In the genomic region with DNA sequence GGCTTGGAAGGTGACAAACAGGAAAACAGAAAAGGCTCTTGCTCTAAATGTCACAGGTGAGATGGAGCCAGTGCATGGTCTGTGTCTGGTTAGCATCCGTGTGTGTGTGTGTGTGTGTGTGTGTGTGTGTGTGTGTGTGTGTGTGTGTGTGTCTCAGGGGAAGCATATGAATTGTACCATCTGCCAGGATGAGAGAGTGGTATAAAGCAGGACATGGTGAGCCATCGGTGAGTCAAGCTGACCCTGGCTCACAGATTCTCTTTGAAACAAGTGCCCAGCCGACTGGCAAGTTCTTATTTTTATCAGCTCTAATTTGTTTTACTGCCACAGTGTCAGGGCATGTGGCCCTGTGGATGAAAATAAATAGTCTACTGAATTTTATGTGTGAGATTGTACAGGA, we compare ENCODE assay signal across 31 mouse cellular contexts.
DNase-seq lines count a peak whose midpoint lies in the region; ATAC-seq lines count a peak whose summit lies in the region.
"Had no signal": no experiment of that assay in that cellular context is flagged by ENCODE, and none has a peak within 500 bp of the region (broad histone marks: within the 10 kb centered on the region; RNA-seq: fewer than 3 reads in every experiment).

No protein-coding gene starts in this region.

- no peak for ATAC-seq in midbrain, embryonic 15.5 days (replicated peaks)
- ATAC-seq: forebrain, postnatal 0 days; inflammation-experienced regulatory T-cells, adult 6 months; Patski had no signal

- DNase-seq in heart, adult 11 months: peak; percentile 24
- DNase-seq in heart, adult 9 months (ENCODE audit: low spot score in 2 of 2): no peak
- DNase-seq in MN1 (ENCODE audit: low spot score): peak; percentile 74
- DNase-seq in adrenal gland, postnatal 14 days: peak; percentile 67
- no peak for DNase-seq in urinary bladder, postnatal 36 days (ENCODE audit: low spot score in 2 of 2)
- DNase-seq: cerebellum, adult 11 months; forebrain, postnatal 0 days; gastrocnemius, postnatal 25 days; heart, adult 18-20 months; heart, postnatal 4 days; kidney, adult 11 months; kidney, postnatal 14 days; liver; lung, adult 2 months; lung, postnatal 10 days; midbrain, embryonic 14.5 days; right cerebral cortex, postnatal 4 days; thymus, adult 2 months; thymus, postnatal 4 days had no signal

- no peak overlapping the region for H3K9ac ChIP-seq in midbrain, embryonic 15.5 days
- H3K9ac ChIP-seq: embryonic facial prominence, embryonic 15.5 days; forebrain, embryonic 12.5 days; forebrain, postnatal 0 days; heart, embryonic 12.5 days; hindbrain, embryonic 15.5 days; liver, embryonic 14.5 days had no signal

- no peak overlapping the region for H3K4me2 ChIP-seq in midbrain, embryonic 15.5 days
- H3K4me2 ChIP-seq: embryonic facial prominence, embryonic 15.5 days; forebrain, embryonic 12.5 days; heart, embryonic 12.5 days; hindbrain, embryonic 15.5 days had no signal

- no peaks in the 10 kb centered on the region for H3K9me3 ChIP-seq in midbrain, embryonic 15.5 days
- H3K9me3 ChIP-seq: embryonic facial prominence, embryonic 10.5 days; embryonic facial prominence, embryonic 15.5 days; forebrain, embryonic 12.5 days; heart, embryonic 12.5 days; hindbrain, embryonic 15.5 days had no signal

- H3K36me3 ChIP-seq in midbrain, embryonic 15.5 days (replicated peaks): no peaks in the 10 kb centered on the region
- H3K36me3 ChIP-seq: embryonic facial prominence, embryonic 10.5 days; embryonic facial prominence, embryonic 15.5 days; forebrain, embryonic 12.5 days; G1E; heart, embryonic 12.5 days; hindbrain, embryonic 15.5 days had no signal

- WGBS in midbrain, embryonic 15.5 days: 47% methylated on average over 3 of the region's 3 CpGs

- no peaks in the 10 kb centered on the region for H3K4me1 ChIP-seq in midbrain, embryonic 15.5 days
- H3K4me1 ChIP-seq: embryonic facial prominence, embryonic 15.5 days; heart, embryonic 12.5 days; hindbrain, embryonic 15.5 days had no signal

- no peak overlapping the region for H3K27ac ChIP-seq in midbrain, embryonic 15.5 days
- H3K27ac ChIP-seq: embryonic facial prominence, embryonic 10.5 days; embryonic facial prominence, embryonic 15.5 days; forebrain, embryonic 12.5 days; hindbrain, embryonic 15.5 days; liver, embryonic 14.5 days; macrophage; stomach, postnatal 0 days had no signal

- no peak overlapping the region for H3K4me3 ChIP-seq in midbrain, embryonic 15.5 days
- H3K4me3 ChIP-seq: embryonic facial prominence, embryonic 10.5 days; embryonic facial prominence, embryonic 15.5 days; forebrain, embryonic 12.5 days; heart, embryonic 12.5 days; hindbrain, embryonic 15.5 days had no signal

- H3K27me3 ChIP-seq in midbrain, embryonic 15.5 days (replicated peaks): no peaks in the 10 kb centered on the region
- H3K27me3 ChIP-seq: embryonic facial prominence, embryonic 15.5 days; forebrain, embryonic 12.5 days; heart, embryonic 12.5 days; hindbrain, embryonic 15.5 days; Patski had no signal

Comparison
In these comparisons a context has a peak if more than half of its experiments do, and no peak if none do; other contexts are left out.
1. DNase-seq: peak in heart, adult 11 months (single experiment), MN1 (single experiment) and adrenal gland, postnatal 14 days (single experiment); none in heart, adult 9 months (0 of 2) and urinary bladder, postnatal 36 days (0 of 2).